Comparison of ENCODE assay signal across 22 mouse cellular contexts in genomic region chr6:49654541-49655130, GRCm38 (mm10).
DNase-seq lines count a peak whose midpoint lies in the region; TF ChIP-seq lines count a peak whose summit lies in the region.
"Had no signal": no experiment of that assay in that cellular context is flagged by ENCODE, and none has a peak within 500 bp of the region (broad histone marks: within the 10 kb centered on the region; RNA-seq: fewer than 3 reads in every experiment).

No protein-coding gene starts in this region.

- TF ChIP-seq CTCF in lung, adult 2 months (IDR thresholded peaks at IDR 0.05; ENCODE audit: insufficient read depth, low read length), result no peak

- H3K4me1 ChIP-seq in midbrain, embryonic 10.5 days, result no peaks in the 10 kb centered on the region
- H3K4me1 ChIP-seq in lung, adult 2 months (ENCODE audit: control insufficient read depth, insufficient read depth, low read length), result no peaks in the 10 kb centered on the region
- H3K4me1 ChIP-seq: embryonic facial prominence, embryonic 15.5 days; forebrain, embryonic 10.5 days; heart, embryonic 10.5 days; hindbrain, embryonic 12.5 days had no signal

- H3K4me3 ChIP-seq in midbrain, embryonic 10.5 days, result no peak overlapping the region
- no peak overlapping the region for H3K4me3 ChIP-seq in lung, adult 2 months (replicated peaks; ENCODE audit: extremely low read depth, low read depth, low read length)
- H3K4me3 ChIP-seq: embryonic facial prominence, embryonic 15.5 days; erythroblast, embryonic 14.5 days; forebrain, embryonic 10.5 days; forebrain, embryonic 15.5 days; heart, embryonic 10.5 days; hindbrain, embryonic 12.5 days had no signal

- no peaks in the 10 kb centered on the region for H3K36me3 ChIP-seq in midbrain, embryonic 10.5 days
- H3K36me3 ChIP-seq: embryonic facial prominence, embryonic 15.5 days; forebrain, embryonic 10.5 days; forebrain, embryonic 15.5 days; heart, embryonic 10.5 days; hindbrain, embryonic 12.5 days had no signal

- no peaks in the 10 kb centered on the region for H3K27me3 ChIP-seq in midbrain, embryonic 10.5 days (ENCODE audit: low read depth, poor library complexity, severe bottlenecking)
- H3K27me3 ChIP-seq: CH12.LX; forebrain, embryonic 15.5 days; hindbrain, embryonic 12.5 days had no signal

- DNase-seq in adrenal gland, adult 8-10 months, result peak; percentile 25
- no peak for DNase-seq in adrenal gland, postnatal 25 days
- peak; percentile 47 for DNase-seq in MN1 (ENCODE audit: low spot score)
- DNase-seq in adrenal gland, postnatal 10 days, result peak; percentile 37
- peak; percentile 61 for DNase-seq in retina, embryonic 14.5 days (ENCODE audit: low spot score)
- DNase-seq in lung, postnatal 10 days, result no peak
- DNase-seq in midbrain, embryonic 10.5 days (ENCODE audit: low spot score), result no peak
- DNase-seq in lung, adult 2 months, result no peak
- DNase-seq: cerebellum, adult 2 months; cerebellum, postnatal 14 days; embryo, embryonic 11 days; gastrocnemius, postnatal 10 days; heart, adult 18-20 months; heart, postnatal 10 days; heart, postnatal 4 days had no signal

- no peak overlapping the region for H3K27ac ChIP-seq in midbrain, embryonic 10.5 days (replicated peaks)
- H3K27ac ChIP-seq: embryonic facial prominence, embryonic 15.5 days; forebrain, embryonic 10.5 days; forebrain, embryonic 15.5 days; heart, embryonic 10.5 days; hindbrain, embryonic 12.5 days had no signal

- H3K9me3 ChIP-seq in midbrain, embryonic 10.5 days (replicated peaks), result no peaks in the 10 kb centered on the region
- H3K9me3 ChIP-seq: embryonic facial prominence, embryonic 15.5 days; forebrain, embryonic 10.5 days; forebrain, embryonic 15.5 days; heart, embryonic 10.5 days; hindbrain, embryonic 12.5 days had no signal

- WGBS in midbrain, embryonic 10.5 days, result 88% methylated on average over 10 of the region's 10 CpGs
- 73% methylated on average over 10 of the region's 10 CpGs for WGBS in lung, adult 2 months

- no peak for TF ChIP-seq POLR2A in lung, adult 2 months (IDR thresholded peaks at IDR 0.05; ENCODE audit: borderline replicate concordance, extremely low read depth, low read depth, low read length)

Comparison
In these comparisons a context has a peak if more than half of its experiments do, and no peak if none do; other contexts are left out.
1. DNase-seq: peak in adrenal gland, adult 8-10 months (single experiment), MN1 (single experiment), adrenal gland, postnatal 10 days (single experiment) and retina, embryonic 14.5 days (single experiment); none in adrenal gland, postnatal 25 days (single experiment), lung, postnatal 10 days (single experiment), midbrain, embryonic 10.5 days (single experiment) and lung, adult 2 months (single experiment).